Mouse (Mus musculus) monocyte, adult 5-6 weeks (primary cell): ENCODE data around the gene Paip2b. TPM values are rescaled to one million over a fixed set of nuclear protein-coding genes. Genes with fewer than 3 reads are reported as not detected.

ENCODE experiments used
- ATAC-seq: fragments of 153-309, 156-312 bp; replicated peaks from 2 replicates; pipeline ENCODE4 v1.8.0; 2017; ENCODE audit warnings: mild to moderate bottlenecking; ENCODE audit not compliant: low TSS enrichment, insufficient number of reproducible peaks, severe bottlenecking, poor library complexity, low FRiP score
- total RNA-seq: library from RNA; stranded (forward); fragments of 200-1000, 200-491, 200-594 nt; gene quantifications from 3 replicates; pipeline ENCODE4 v1.2.3, GENCODE M21; 2017

Gene Paip2b
- total RNA-seq, 1 experiment from 2014 or later: 16.8 TPM

DNA sequence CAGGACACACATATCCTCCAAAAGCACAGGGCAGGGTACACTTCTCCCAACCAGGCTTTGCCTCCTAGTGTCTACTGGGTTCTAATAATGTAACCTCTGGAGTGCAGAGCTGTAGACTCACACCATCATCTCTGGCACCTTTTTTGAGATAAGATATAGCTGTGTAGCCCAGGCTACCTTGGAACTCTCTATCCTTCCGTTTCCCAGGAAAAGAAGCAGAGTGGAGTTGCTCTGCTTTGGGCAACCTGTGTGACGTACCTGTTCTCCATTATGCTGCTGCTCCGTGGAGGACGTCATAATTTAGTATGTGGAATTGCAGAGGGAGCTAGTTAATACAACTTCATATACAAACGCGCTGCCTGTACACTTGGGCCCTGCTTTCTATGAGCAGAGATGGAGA is 69.2 kb downstream of the Paip2b start, which contains the start of gene Ankrd53:
TSS of gene Ankrd53 (plus strand) at position 301 of the 400 bp plus-strand sequence.
- ATAC-seq: no peak

- no peak for ATAC-seq
Measured at GRCm38 (mm10) chr6:83756051-83756450, 75.5 kb downstream of the Paip2b start.

Other genes starting within 250 kb of the Paip2b start
- not detected in 3 replicates for gene Clec4f, start 175.6 kb downstream of the Paip2b start, total RNA-seq
- not detected in 3 replicates for gene Cd207, start 153.9 kb downstream of the Paip2b start, total RNA-seq
- gene Vax2, start 120.5 kb downstream of the Paip2b start, total RNA-seq: not detected in 3 replicates
- not detected in 3 replicates for gene Atp6v1b1, start 88.8 kb downstream of the Paip2b start, total RNA-seq
- gene Ankrd53, start 69.1 kb downstream of the Paip2b start, total RNA-seq: not detected in 3 replicates
- 28.5 to 36.4 TPM (median 35.7 TPM) in 3 replicates for gene Tex261, start 55.9 kb downstream of the Paip2b start, total RNA-seq
- gene Nagk, start 36.8 kb downstream of the Paip2b start, total RNA-seq: 24.2 to 28.4 TPM (median 24.6 TPM) in 3 replicates
- gene Zfp638, start 35.4 kb upstream of the Paip2b start, total RNA-seq: 186 to 334 TPM (median 275 TPM) in 3 replicates
- gene Dysf, start 176.8 kb upstream of the Paip2b start, total RNA-seq: not detected in 3 replicates